Mouse (Mus musculus): ENCODE results near the gene Rd3l.

Gene Rd3l

DNA sequence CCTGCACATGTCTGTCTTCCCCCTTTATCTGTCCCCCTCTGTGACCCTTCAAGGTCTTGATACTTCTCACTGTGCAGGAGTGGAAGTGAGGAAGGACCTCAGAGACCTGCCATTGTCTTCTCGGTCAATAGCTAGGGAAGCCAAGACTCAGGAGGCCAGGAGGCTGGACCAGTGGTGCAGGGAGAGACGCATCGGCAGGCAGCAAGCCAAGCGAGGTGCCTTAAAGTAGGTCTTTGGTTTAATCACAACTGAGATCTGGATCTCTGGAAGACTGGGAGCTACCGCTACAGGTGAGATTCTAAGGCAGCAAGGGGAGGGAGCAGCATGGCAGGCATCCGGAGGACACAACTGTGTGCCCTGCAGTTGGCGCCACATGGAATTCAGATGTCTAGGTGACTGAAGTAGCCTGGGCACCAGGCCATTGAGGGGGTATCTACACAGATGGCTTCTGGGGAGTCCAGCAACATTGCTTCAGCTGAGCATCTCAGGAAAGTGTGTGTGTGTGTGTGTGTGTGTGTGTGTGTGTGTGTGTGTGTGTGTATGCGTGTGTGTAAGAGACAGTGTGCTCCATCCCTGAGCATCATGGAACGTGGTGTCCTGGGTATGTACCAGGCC lies 49.6 kb downstream of the Rd3l start:
- in situ Hi-C loops (cut with MboI; ENCODE audit: low sequenced_read_pairs), result no loop called here
